Mouse (Mus musculus) retina, embryonic 14.5 days (tissue): ENCODE measurements around the gene AC140267.1.

Source experiments
- DNase-seq: peaks from one replicate; pipeline ENCODE4 v3.0.0-alpha.2; 2015; ENCODE audit warnings: low spot score

The AC140267.1 gene

GRCm38 (mm10) chr15:80263610-80264575 lies 28.3 kb downstream of the AC140267.1 start, which contains the start of gene Rps19bp1:
Gene Rps19bp1 (minus strand): TSS chr15:80264315.
- DNase-seq: peak; percentile 94

- DNase-seq: peak; percentile 95
Observed at GRCm38 (mm10) chr15:80266281-80266680, 30.6 kb downstream of the AC140267.1 start.

- DNase-seq: no peak
Observed at GRCm38 (mm10) chr15:80271858-80272396, 36.3 kb downstream of the AC140267.1 start.

- DNase-seq: no peak
Observed at GRCm38 (mm10) chr15:80277107-80277506, 41.5 kb downstream of the AC140267.1 start.

- DNase-seq: peak; percentile 87
Observed at GRCm38 (mm10) chr15:80277625-80278024, 42.0 kb downstream of the AC140267.1 start.

GRCm38 (mm10) chr15:80278121-80278759 lies 42.6 kb downstream of the AC140267.1 start:
- no peak for DNase-seq

GRCm38 (mm10) chr15:80279053-80279452 lies 43.4 kb downstream of the AC140267.1 start:
- DNase-seq: no peak

- peak; percentile 76 for DNase-seq
Observed at GRCm38 (mm10) chr15:80280646-80281045, 45.0 kb downstream of the AC140267.1 start.
